Mouse (Mus musculus): ENCODE data around the gene Clock. TPM values are rescaled to one million over a fixed set of nuclear protein-coding genes. Genes with fewer than 3 reads are reported as not detected.

Clock gene
- polyA plus RNA-seq, 1 experiment from 2014 or later: 10.4 TPM

GRCm38 (mm10) chr5:76245419-76245818 lies 59.2 kb downstream of the Clock start:
- H3K4me1 ChIP-seq (replicated peaks): no peaks in the 10 kb centered on the region
- 89% methylated on average over 3 of the region's 3 CpGs for WGBS
- H3K27me3 ChIP-seq (ENCODE audit: insufficient read depth, poor library complexity, severe bottlenecking): no peaks in the 10 kb centered on the region

DNA sequence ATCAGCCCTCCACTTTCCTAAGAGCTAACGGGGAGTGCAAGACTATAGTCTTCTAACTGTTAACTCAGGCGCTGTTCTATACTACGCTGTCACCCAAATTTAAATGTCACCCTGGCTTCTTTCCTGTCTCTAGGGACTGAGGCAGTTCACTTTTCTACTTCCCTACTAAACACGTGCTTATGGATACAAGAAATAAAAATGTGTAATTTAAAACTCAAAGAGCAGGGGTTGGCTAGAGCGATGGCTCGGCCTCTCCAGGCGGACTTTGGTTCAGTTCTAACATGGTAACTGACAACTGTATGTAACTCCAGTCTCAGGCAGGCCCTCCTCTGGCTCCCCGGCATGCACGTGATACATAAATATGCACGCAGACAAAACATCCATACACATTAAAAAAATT lies 60.2 kb downstream of the Clock start:
- Histone ChIP-seq H3K9me3 (no peaks in the 10 kb centered on the region), H3K4me3 (no peak overlapping the region), H3K27ac (no peak overlapping the region), H3K36me3 (peaks cover 36% of the 10 kb centered on the region), H3K27me3 (ENCODE audit: insufficient read depth, poor library complexity, severe bottlenecking) (no peaks in the 10 kb centered on the region), H3K4me1 (replicated peaks) (no peaks in the 10 kb centered on the region)
- WGBS: 94% methylated on average over 10 of the region's 10 CpGs
- DNase-seq (ENCODE audit: low spot score): no peak

More at GRCm38 (mm10) chr5:76245419-76245818, 59.2 kb downstream of the Clock start:
- H3K27ac ChIP-seq: no peak overlapping the region
- DNase-seq (ENCODE audit: low spot score): no peak
- H3K36me3 ChIP-seq: peaks cover 26% of the 10 kb centered on the region
- H3K9me3 ChIP-seq: no peaks in the 10 kb centered on the region
- H3K4me3 ChIP-seq: no peak overlapping the region

- Histone ChIP-seq H3K9me3 (no peaks in the 10 kb centered on the region), H3K4me1 (replicated peaks) (no peaks in the 10 kb centered on the region), H3K4me3 (no peak overlapping the region), H3K27ac (no peak overlapping the region), H3K27me3 (ENCODE audit: insufficient read depth, poor library complexity, severe bottlenecking) (no peaks in the 10 kb centered on the region), H3K36me3 (peaks cover 41% of the 10 kb centered on the region)
- no peak for DNase-seq (ENCODE audit: low spot score)
- 93% methylated on average over 4 of the region's 4 CpGs for WGBS
These were observed 60.7 kb downstream of the Clock start for GRCm38 (mm10) chr5:76243929-76244328.

GRCm38 (mm10) chr5:76243274-76243673 lies 61.3 kb downstream of the Clock start:
- no peaks in the 10 kb centered on the region for H3K9me3 ChIP-seq
- DNase-seq (ENCODE audit: low spot score): no peak
- no peak overlapping the region for H3K4me3 ChIP-seq

DNA sequence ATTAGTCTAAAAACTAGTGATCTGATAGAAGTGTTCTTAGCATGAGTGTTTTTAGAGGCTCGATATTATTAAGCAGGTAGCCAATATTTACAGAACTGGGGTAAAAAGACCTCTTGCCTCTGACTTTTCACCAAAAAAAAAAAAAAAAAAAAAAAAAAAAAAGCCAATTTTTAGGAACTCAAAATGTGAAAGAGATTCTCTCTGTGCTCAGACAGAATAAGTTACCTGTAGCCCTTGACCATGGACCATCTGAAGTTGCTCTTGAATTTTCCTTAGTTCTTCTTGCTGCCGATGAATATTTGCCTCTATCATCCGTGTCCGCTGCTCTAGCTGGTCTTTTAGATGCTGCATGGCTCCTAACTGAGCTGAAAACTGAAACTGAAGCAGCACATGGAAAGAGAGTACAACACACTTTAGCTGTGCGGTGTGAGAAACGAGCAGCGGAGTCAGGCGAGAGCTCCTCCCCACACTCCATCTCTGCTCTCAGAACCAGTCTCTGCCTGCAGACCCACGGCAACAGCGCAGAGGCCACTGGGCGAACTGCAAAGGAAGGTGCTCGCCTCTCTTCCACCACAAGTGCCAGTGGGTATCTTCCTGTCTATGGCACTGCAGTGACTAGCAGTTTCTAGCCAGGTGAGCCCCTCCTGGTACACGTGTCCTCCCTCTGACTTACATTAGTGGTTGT lies 73.3 kb downstream of the Clock start:
- Histone ChIP-seq H3K4me1 (replicated peaks) (no peaks in the 10 kb centered on the region), H3K27ac (no peak overlapping the region), H3K27me3 (ENCODE audit: insufficient read depth, poor library complexity, severe bottlenecking) (no peaks in the 10 kb centered on the region), H3K36me3 (peaks cover 80% of the 10 kb centered on the region), H3K9me3 (no peaks in the 10 kb centered on the region), H3K4me3 (no peak overlapping the region)
- no peak for DNase-seq (ENCODE audit: low spot score)
- 93% methylated on average over 13 of the region's 13 CpGs for WGBS

More at GRCm38 (mm10) chr5:76243274-76243673, 61.3 kb downstream of the Clock start:
- H3K27me3 ChIP-seq (ENCODE audit: insufficient read depth, poor library complexity, severe bottlenecking): no peaks in the 10 kb centered on the region
- WGBS: 89% methylated on average over 3 of the region's 3 CpGs
- no peak overlapping the region for H3K27ac ChIP-seq
- peaks cover 42% of the 10 kb centered on the region for H3K36me3 ChIP-seq
- no peaks in the 10 kb centered on the region for H3K4me1 ChIP-seq (replicated peaks)

DNA sequence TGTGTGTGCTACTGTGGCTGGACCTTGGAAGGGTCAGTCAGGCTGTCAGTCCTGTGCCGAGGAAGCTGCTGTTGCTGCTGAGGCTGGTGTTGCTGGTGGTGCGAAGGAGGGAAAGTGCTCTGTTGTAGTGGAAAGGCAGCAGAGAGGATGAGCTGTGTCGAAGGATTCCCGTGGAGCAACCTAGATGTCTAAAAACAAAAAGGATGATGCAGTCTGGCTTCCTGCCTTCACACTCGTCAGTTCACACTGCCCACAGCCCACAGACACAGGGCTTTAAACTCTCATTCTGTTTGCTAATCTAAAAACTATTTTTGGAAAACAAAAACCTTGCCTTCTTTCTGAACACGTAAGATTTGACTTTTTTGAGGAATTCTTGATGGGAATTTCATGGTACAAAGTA lies 87.9 kb downstream of the Clock start:
- no peak for DNase-seq (ENCODE audit: low spot score)
- no peak overlapping the region for H3K4me3 ChIP-seq
- no peaks in the 10 kb centered on the region for H3K9me3 ChIP-seq
- no peak overlapping the region for H3K27ac ChIP-seq
- H3K27me3 ChIP-seq (ENCODE audit: insufficient read depth, poor library complexity, severe bottlenecking): no peaks in the 10 kb centered on the region
- WGBS: 84% methylated on average over 6 of the region's 6 CpGs
- H3K36me3 ChIP-seq: peaks cover 43% of the 10 kb centered on the region
- no peaks in the 10 kb centered on the region for H3K4me1 ChIP-seq (replicated peaks)

- 92% methylated on average over 5 of the region's 5 CpGs for WGBS
- Histone ChIP-seq H3K4me3 (no peak overlapping the region), H3K9me3 (no peaks in the 10 kb centered on the region), H3K27ac (no peak overlapping the region), H3K4me1 (replicated peaks) (no peaks in the 10 kb centered on the region), H3K36me3 (peaks cover 96% of the 10 kb centered on the region), H3K27me3 (ENCODE audit: insufficient read depth, poor library complexity, severe bottlenecking) (no peaks in the 10 kb centered on the region)
- DNase-seq (ENCODE audit: low spot score): no peak
These were observed 96.5 kb downstream of the Clock start for GRCm38 (mm10) chr5:76208066-76208465.

GRCm38 (mm10) chr5:76205886-76206285 lies 98.7 kb downstream of the Clock start:
- Histone ChIP-seq H3K27ac (no peak overlapping the region), H3K27me3 (ENCODE audit: insufficient read depth, poor library complexity, severe bottlenecking) (no peaks in the 10 kb centered on the region), H3K4me1 (replicated peaks) (no peaks in the 10 kb centered on the region), H3K9me3 (no peaks in the 10 kb centered on the region), H3K4me3 (no peak overlapping the region), H3K36me3 (peaks cover 99% of the 10 kb centered on the region)
- WGBS: 94% methylated on average over 2 of the region's 2 CpGs
- no peak for DNase-seq (ENCODE audit: low spot score)

GRCm38 (mm10) chr5:76203171-76203570 lies 101.4 kb downstream of the Clock start:
- Histone ChIP-seq H3K27me3 (ENCODE audit: insufficient read depth, poor library complexity, severe bottlenecking) (no peaks in the 10 kb centered on the region), H3K36me3 (peaks cover 98% of the 10 kb centered on the region), H3K4me1 (replicated peaks) (no peaks in the 10 kb centered on the region), H3K4me3 (no peak overlapping the region), H3K27ac (no peak overlapping the region), H3K9me3 (no peaks in the 10 kb centered on the region)
- 90% methylated on average over 3 of the region's 3 CpGs for WGBS
- no peak for DNase-seq (ENCODE audit: low spot score)

DNA sequence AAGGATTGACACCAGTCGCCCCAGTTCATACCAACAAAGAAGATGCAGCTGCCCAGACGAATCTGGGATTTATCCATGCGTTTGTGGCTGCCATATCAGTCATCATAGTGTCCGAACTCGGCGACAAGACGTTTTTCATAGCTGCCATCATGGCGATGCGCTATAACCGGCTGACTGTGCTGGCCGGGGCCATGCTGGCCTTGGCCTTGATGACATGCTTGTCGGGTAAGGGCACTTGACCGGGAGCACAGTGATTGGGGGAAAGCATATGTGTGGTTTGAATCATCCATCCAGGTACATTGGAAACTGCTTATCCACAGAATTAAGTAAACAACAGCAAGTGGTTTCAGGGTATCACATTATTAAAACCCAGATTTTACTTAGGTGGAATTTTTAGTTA lies 105.2 kb downstream of the Clock start:
- no peak for DNase-seq (ENCODE audit: low spot score)
- H3K4me1 ChIP-seq (replicated peaks): no peaks in the 10 kb centered on the region
- no peaks in the 10 kb centered on the region for H3K27me3 ChIP-seq (ENCODE audit: insufficient read depth, poor library complexity, severe bottlenecking)
- H3K4me3 ChIP-seq: no peak overlapping the region
- no peak overlapping the region for H3K27ac ChIP-seq
- H3K9me3 ChIP-seq: no peaks in the 10 kb centered on the region
- 95% methylated on average over 13 of the region's 13 CpGs for WGBS
- H3K36me3 ChIP-seq: peaks cover 92% of the 10 kb centered on the region

DNA sequence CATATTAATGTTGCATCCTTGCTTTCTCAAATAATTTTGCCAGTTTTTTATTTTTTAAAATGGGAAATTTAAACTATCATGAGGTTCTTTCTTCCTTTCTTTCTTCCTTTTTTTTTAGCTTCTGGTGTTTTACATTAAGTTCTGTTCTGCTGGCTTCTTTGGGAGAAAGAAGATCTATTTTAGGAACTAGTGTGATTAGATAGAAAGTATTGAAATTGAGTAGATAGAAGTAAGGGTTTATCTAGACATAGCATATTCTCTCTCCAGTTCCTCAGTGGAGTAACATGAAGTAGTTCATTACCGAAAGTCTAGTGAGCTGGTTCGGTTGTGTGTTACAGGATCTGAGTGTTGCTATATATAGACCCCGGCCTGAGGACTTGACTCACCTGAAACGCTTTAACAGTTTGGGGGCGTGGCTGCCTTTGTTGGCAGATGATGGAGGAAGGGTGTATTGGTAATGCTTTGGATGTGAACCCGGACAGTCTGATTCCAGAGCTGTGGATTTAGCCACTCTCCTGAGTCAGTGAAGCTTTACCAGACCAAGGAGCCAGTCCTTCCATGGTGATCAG lies 110.1 kb downstream of the Clock start:
- Histone ChIP-seq H3K4me3 (no peak overlapping the region), H3K27ac (no peak overlapping the region), H3K27me3 (ENCODE audit: insufficient read depth, poor library complexity, severe bottlenecking) (no peaks in the 10 kb centered on the region), H3K36me3 (peaks cover 76% of the 10 kb centered on the region), H3K4me1 (replicated peaks) (peaks cover 6% of the 10 kb centered on the region; the same call in 1 of the 2 replicates), H3K9me3 (no peaks in the 10 kb centered on the region)
- 90% methylated on average over 6 of the region's 6 CpGs for WGBS
- no peak for DNase-seq (ENCODE audit: low spot score)

- H3K4me1 ChIP-seq (replicated peaks): peaks cover 9% of the 10 kb centered on the region; the same call in 1 of the 2 replicates
- no peaks in the 10 kb centered on the region for H3K9me3 ChIP-seq
- H3K36me3 ChIP-seq: peaks cover 64% of the 10 kb centered on the region
- H3K27ac ChIP-seq: no peak overlapping the region
- DNase-seq (ENCODE audit: low spot score): no peak
- H3K4me3 ChIP-seq: no peak overlapping the region
- H3K27me3 ChIP-seq (ENCODE audit: insufficient read depth, poor library complexity, severe bottlenecking): no peaks in the 10 kb centered on the region
These were observed 111.5 kb downstream of the Clock start for GRCm38 (mm10) chr5:76193075-76193474.

DNA sequence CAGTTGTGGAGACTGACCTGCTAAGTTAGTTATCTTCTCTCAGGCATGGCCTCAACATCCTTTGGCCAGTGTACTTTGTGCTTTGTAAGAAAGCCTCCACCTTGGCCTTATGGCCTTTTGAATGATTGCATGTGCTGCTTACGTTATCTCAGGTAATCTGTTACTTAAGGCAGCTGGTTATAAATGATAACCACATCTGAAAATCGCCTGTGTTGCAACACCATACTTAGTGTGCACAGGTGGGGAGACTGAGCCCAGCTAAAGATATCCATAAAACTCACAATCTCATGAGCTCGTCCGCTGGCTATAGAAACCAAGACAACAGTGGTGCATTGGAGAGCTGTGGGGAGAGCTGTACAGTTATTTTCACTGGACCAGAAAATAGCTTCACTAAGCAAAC lies 114.0 kb downstream of the Clock start:
- no peak overlapping the region for H3K4me3 ChIP-seq
- peaks cover 20% of the 10 kb centered on the region for H3K4me1 ChIP-seq (replicated peaks)
- no peak for DNase-seq (ENCODE audit: low spot score)
- peaks cover 57% of the 10 kb centered on the region for H3K36me3 ChIP-seq
- H3K9me3 ChIP-seq: no peaks in the 10 kb centered on the region
- WGBS: 91% methylated on average over 4 of the region's 4 CpGs
- no peak overlapping the region for H3K27ac ChIP-seq
- H3K27me3 ChIP-seq (ENCODE audit: insufficient read depth, poor library complexity, severe bottlenecking): no peaks in the 10 kb centered on the region

All from hindbrain, embryonic 10.5 days (tissue).